Mouse (Mus musculus) C2C12 (cell line): ENCODE measurements at regions not wholly inside any gene's neighbourhood (a gene's known extent, or its start where the extent isn't known, plus 50 kb on each side); places are given as distances from the start of the nearest gene placed in this dataset.

ENCODE experiments used
- CEBPB ChIP-seq: IDR thresholded peaks from one replicate; pipeline ENCODE4 v1.6.1; 2011; ENCODE audit warnings: low read depth, mild to moderate bottlenecking, control low read depth, moderate library complexity
- CTCF ChIP-seq: IDR thresholded peaks from one replicate; pipeline ENCODE4 v1.5.1; 2011; ENCODE audit not compliant: control insufficient read depth, insufficient read depth, insufficient read length
- FOSL1 ChIP-seq: IDR thresholded peaks from one replicate; pipeline ENCODE4 v1.8.0; 2011; ENCODE audit warnings: mild to moderate bottlenecking, low read length; ENCODE audit not compliant: poor library complexity, insufficient read depth, severe bottlenecking

DNA sequence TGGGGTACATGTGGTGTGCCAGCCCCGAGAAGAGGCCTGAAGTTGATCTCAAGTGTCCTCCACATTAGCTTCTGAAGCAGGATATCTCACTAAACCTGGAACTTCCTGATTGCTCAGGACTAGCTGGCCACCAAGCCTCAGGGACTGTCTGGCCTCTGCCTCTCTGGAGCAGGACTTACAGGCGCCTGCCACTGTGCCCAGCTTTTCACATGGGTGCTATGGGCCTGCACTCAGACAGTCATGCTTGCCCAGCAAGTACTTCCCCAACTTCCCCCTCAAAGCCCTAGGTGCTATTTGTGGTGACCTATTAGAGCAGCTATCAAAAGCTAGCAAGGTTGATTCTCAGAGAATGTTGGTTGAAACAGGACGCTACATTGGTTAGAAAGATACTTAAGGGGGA, 220.0 kb downstream of the CK137956 start:
- no peak for TF ChIP-seq CEBPB
- no peak for TF ChIP-seq CTCF
- TF ChIP-seq FOSL1, result no peak
